Mouse (Mus musculus) CD4-positive naive resting alpha-beta T cell, adult 76 days (primary cell): Measurements from ENCODE around the gene Hhex. TPM values are rescaled to one million over a fixed set of nuclear protein-coding genes. Genes with fewer than 3 reads are reported as not detected.

Source experiments
- total RNA-seq: library from RNA; stranded (reverse); gene quantifications from one replicate; pipeline ENCODE4 v1.2.4, GENCODE M21; 2023

Hhex gene
- total RNA-seq: 5.6 TPM

GRCm38 (mm10) chr19:37434263-37434951, at the start of gene Hhex:
TSS of gene Hhex (plus strand) at chr19:37434810.

Other genes starting within 250 kb of the Hhex start
- gene March5, start 227.3 kb upstream of the Hhex start, total RNA-seq: 64.3 TPM
- gene Cpeb3, start 226.2 kb upstream of the Hhex start, total RNA-seq: 1.3 TPM
- 28.8 TPM for gene Ide, start 97.0 kb upstream of the Hhex start, total RNA-seq
- gene Kif11, start 58.4 kb upstream of the Hhex start, total RNA-seq: 2.1 TPM
- 30.7 TPM for gene Exoc6, start 115.6 kb downstream of the Hhex start, total RNA-seq